Mouse (Mus musculus): ENCODE measurements around the gene Slc7a3.
"Not testable (repeated sequence)": the region's sequence is repeated elsewhere in the genome, so short reads cannot be mapped to it uniquely, and the experiment has no call there.

Gene Slc7a3

DNA sequence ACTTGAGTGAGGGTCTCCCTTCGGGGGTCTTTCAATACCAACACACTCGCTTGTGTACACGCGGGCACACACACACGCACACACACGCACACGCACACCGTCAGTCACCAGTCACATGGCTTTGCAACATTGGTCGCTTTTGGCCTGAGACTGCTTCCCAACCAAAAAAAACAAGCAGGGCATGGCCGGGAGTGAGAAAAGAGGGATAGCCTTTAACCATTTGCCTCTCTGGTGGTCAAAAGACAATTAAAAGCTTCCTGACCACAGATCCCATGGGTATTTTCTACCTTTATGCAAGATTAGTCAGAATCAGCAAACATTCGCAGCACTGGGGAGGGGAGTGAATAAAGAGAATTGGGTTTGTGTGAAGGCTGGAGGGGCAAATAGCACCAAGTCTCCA, at the start of gene Slc7a3:
Gene Slc7a3, minus strand, starts transcription at position 101 of the 400 bp plus-strand sequence.
- DNase-seq, result peak; percentile 2

DNA sequence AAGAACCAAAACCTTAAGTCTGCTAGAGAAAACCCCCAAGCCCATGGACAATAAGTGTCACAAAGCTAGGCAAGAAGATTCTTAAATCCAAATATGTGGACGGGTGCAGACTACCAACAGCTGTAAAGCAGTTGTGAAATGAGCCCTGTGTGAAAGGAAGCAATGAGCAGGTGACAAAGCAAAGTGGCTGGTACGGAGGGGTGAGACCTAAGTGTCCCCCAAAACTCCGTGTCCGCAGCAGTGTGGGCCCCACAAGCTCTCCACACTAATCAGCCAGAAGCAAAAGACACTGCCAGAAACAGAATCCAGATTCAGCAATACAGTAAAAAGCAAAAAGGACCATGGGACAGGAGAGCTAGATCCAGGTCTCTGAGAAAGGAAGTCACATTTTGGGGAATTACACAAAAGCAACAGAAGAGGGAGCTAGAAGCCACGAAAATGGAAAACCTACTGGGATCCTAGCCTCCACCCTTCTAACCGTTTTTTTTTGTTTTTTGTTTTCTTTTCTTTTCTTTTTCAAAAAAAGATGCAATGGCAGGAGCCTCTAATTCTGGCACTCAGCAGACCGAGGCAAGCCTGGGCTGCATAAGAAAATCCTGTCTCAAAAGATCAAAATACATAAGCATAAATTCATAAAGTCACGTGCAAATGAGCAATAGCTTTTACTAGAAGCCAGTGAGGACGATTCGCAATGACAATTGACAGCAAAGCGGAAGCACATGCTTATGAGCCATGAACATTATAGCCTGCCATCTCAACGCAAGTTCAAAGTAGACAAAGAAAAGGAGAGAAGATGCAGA, 46.4 kb upstream of the Slc7a3 start:
- peak; percentile 64 for DNase-seq

DNA sequence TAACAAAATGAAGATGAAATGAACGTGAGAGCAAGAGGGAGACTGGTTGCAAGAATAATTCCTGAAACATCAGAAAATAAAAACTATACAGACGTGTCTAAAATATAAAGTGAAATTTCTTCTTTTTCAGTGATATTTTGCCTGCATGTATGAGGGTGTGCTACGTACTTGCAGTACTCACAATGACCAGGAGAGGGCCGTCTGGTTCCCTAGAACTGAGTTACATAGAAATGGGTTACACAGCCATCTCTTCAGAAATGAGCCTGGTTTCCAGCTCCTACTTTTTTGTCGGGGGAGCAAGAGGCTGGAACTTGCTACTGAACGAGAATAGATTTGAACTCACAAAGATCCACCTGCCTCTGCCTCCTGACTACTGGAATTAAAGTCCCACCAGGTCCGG, 45.2 kb upstream of the Slc7a3 start:
- DNase-seq, result peak; percentile 69

DNA sequence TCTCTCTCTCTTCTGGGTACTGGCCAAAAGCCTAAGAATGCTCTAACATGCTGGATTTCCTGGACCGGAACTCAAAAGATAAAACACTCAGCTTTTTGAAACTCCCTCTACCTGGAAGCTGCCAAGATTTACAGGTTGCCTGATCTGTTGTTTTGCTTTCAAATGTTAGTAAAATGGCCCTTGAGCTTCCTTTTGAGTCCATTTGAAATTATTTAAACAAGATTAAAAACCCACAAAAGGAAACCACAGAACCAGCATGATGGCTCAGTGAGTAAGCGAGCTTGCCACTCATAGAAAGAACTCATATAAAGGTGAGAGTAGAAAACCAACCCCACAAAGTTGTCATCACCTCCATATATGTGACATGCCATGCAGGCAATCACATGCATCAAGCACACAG, 42.7 kb upstream of the Slc7a3 start:
- DNase-seq, result no peak

DNA sequence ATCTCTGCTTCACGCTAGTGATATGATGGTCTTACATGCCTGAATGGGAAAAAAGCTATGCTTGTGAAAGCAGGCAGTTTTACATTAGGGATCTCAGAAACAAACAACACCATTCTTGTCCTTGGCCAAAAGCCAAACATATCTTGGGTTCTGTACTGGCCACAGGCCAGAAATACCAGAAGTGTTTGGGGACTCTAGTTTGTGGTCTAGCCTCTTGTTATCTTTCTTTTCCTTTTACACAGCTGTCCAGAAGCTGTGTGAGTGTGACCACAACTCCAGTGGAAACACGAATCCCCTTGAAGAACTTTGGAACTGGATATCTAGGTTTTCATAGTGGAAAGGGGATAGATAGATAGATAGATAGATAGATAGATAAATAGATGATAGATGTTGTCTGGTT, 41.2 kb upstream of the Slc7a3 start:
- DNase-seq, result no peak

DNA sequence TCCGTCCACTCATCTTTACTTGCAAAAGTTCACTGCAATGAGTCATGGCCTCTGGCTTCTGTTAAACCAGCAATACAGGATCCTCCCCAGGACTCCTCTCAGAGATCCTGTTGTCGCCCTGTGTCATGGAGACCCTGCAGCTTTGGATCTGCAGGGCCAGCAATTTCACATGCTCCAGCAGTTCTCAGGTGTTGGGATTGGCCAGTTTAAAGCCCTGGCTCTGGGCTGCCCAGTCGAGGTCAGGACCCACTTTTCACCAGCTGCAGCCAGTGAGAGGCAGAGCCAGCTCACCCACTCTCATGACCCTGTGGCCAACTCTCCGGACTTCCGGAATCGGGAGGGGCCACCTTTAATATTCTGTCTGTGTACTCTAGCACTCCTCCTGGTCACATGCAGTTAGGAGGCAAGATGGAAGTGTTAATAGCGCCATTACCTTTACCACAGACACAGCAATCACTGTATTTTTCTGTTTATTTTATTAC, 40.7 kb upstream of the Slc7a3 start:
- DNase-seq, result no peak

DNA sequence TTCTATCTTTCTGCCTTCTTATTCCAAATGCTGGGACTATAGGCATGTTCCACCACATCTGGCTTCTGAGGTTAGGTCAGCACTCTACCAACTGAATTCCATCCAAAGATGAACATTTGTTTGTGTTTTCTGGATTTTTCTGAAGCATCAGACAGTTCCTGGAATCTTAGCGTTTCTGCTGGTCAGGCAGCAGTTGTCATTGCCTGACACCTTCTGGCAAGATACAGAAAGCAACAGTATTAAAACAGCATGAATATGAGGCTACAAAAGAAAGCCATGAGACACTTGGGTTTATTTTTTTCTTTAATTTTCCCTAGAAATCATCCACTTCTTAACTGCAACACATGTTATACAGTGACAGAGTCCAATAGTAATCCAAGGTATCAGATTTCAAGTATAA, 34.7 kb upstream of the Slc7a3 start:
- DNase-seq, result no peak

DNA sequence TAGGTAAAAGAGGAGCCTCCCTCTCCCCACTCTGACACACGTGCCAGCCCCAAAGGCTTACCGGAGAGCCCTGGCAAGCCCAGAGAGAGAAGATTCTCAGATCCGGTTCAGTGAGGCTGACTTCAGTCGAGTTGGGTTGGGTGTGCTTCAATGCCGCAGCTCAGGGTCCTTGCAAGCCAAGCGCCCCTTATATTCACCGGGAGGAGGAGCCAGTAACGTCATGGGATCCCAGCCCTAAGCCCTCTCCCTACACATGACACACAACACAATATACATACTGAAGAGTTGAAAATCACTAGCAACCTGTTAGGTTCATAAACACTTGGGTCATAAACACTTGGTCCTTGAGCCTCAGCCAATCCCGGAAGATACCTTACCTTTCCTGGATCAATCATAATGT, 609 bp downstream of the Slc7a3 start:
- DNase-seq, result not testable (repeated sequence)

DNA sequence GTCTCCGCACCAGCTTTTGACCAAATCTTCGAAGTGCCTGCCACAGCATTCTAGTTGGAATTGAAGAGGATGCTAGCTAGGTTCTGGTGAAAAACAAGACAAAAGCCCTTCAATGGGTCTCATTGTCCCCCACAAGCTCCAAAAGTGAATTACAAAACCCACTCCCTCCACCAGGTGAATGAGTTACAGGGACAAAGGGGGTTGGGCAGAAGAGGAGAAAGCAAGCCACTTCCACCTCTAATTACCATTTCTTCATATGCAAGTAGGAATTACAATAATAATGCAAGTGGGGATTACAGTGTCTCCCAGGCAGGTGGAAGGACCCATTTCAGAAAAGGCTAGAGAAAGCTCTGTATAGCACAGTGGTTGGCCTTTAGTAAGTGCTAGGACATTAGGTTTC, 1.6 kb downstream of the Slc7a3 start:
- DNase-seq, result no peak

DNA sequence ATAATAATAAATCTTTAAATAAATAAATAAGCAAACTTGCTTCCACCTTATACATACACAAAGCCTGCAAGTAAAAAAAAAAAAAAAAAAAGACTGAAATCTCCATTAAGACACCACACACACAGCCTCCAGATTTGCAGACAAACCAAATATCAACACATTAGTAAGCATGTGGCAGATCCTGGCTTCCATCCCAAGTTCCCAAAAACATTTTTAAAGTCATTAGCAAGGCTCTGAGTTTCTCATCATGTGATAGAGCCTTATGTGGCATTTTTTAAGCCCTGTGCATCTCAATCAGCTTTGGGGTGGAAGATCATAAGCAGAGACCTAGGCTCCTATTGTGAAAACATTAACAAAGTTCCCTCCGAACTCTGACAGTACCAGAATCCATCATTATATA, 20.6 kb downstream of the Slc7a3 start:
- no peak for DNase-seq

DNA sequence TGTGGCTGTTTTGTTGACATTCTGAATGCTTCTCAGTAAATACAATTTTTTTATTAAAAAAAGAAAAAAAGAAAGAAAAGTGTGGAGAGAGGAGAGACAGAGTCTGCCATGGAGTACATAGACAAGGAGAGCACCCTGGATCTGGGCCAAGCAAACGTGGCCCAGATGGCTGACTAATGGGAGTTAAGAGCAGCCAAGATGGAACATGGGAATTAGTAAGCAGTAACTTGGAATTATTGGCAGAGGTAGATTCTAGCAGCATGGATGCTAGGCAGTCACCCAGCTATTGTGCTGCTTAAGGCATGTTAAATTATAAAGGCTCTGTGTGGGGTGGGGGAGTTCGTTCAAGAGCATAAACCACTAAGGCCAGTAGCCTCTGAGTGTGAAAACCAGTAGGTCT, 22.3 kb downstream of the Slc7a3 start:
- no peak for DNase-seq

DNA sequence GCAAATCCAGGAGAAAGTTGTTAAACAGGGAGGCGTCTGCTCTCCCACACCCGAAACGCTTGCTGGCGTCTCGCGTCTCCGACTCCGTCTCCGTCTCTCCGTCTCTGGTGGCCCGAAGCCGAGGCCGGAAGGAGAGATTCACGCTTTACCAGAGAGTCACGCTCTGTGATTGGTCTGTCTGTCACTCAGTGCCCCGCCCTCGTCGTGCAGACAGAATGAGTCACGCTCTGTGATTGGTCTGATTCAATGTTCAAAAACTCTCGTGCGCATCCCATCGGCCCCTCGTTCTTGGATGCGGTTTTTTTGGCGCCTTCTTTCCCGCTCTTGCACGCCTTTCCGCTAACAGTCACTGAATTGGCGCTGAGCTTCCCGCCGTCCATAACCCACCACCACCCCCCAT, 26.3 kb downstream of the Slc7a3 start, which contains the start of gene Tex11:
Gene Tex11, minus strand, starts transcription at position 127 of the 400 bp plus-strand sequence.
- DNase-seq, result no peak
